Mouse (Mus musculus): Measurements from ENCODE around the gene Cdk5.

DNA sequence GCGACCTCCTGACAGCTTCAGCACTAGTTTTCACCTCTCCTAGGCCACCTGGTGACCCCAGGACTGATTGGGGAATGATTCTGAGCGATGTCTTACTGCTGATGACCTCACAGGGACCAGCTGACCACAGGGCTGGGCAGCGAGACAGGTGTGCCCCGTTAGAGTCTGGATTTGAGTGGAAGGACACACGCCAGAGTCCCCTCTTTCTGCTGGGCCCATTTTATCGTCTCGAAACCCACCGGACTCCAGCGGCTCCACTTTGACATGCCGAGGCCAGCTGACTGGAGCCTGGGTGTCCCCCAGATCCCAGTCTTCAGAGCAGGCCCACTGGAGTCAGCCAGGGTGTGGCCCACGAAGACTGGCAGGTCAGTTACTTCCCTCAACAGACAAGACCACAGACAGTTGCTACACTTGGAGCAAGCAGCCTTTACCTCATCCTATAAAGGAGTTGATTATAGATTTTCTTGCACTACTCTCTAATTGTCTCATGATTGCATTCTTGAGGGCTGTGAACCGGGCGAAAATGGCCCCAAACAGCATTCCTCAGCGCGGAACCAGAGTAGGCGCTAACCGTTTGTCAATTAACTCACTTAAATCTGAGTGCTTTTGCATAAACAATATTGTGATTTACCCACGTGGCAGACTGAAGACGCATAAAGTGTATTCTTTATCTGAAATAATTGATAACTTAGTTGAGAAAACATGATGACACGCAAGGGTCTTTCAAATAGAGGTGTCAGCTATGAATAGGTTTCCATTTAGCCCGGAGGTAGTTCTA is 863 bp upstream of the Cdk5 start:
- TF ChIP-seq POLR2A (IDR thresholded peaks at IDR 0.05; ENCODE audit: control insufficient read depth, low read depth, low read length) (no peak), CTCF (IDR thresholded peaks at IDR 0.05; ENCODE audit: control insufficient read depth, insufficient read depth, insufficient replicate concordance, low read depth, low read length) (no peak)

Measured in testis, adult 2 months (tissue).